Mouse (Mus musculus): ENCODE data around the gene Vac14.

GRCm38 (mm10) chr8:110700561-110700960 lies 82.2 kb downstream of the Vac14 start:
- no peak for TF ChIP-seq POLR2A (IDR thresholded peaks at IDR 0.05; ENCODE audit: insufficient read length, low read depth)
- no peak for TF ChIP-seq TCF12 (IDR thresholded peaks at IDR 0.05; ENCODE audit: insufficient read depth, poor library complexity, severe bottlenecking)
- TF ChIP-seq CEBPB (IDR thresholded peaks at IDR 0.05; ENCODE audit: insufficient read depth, poor library complexity, severe bottlenecking) = no peak
- TF ChIP-seq MAX (IDR thresholded peaks at IDR 0.05; ENCODE audit: low read depth) = no peak
- TF ChIP-seq USF1 (IDR thresholded peaks at IDR 0.05; ENCODE audit: low read depth) = no peak
- TF ChIP-seq TCF3 (IDR thresholded peaks at IDR 0.05; ENCODE audit: insufficient read length, low read depth) = no peak
- TF ChIP-seq MYOG (IDR thresholded peaks at IDR 0.05; ENCODE audit: control insufficient read depth in 1 of 3, insufficient read depth in 1 of 3, insufficient read length in 2 of 3, low read depth in 2 of 3) = no peak
- TF ChIP-seq MYOD1 (IDR thresholded peaks at IDR 0.05; ENCODE audit: control insufficient read depth in 1 of 3, insufficient read length in 2 of 3, low read depth in 2 of 3) = no peak
- no peak for TF ChIP-seq POLR2AphosphoS2 (IDR thresholded peaks at IDR 0.05; ENCODE audit: insufficient read length, low read depth)
- no peak for TF ChIP-seq E2F4 (IDR thresholded peaks at IDR 0.05; ENCODE audit: insufficient read depth)
- no peak for TF ChIP-seq SRF (IDR thresholded peaks at IDR 0.05; ENCODE audit: control insufficient read depth, insufficient read length, low read depth)

All from myocyte (in vitro differentiated cells).